Mouse (Mus musculus) gonadal fat pad, adult 2 months (tissue): ENCODE measurements around the gene 5730596B20Rik. TPM values are rescaled to one million over a fixed set of nuclear protein-coding genes. Genes with fewer than 3 reads are reported as not detected.
A peak's percentile ranks its signal among the peaks of the same experiment; 100 is the strongest.

Source experiments
- DNase-seq: peaks from one replicate; pipeline ENCODE4 v3.0.0-alpha.2; 2012; ENCODE audit warnings: low read depth
- polyA plus RNA-seq: library from polyadenylated mRNA; depleted of rRNA; stranded (reverse); fragments of >200 nt; gene quantifications from 2 replicates; pipeline ENCODE4 v1.2.3, GENCODE M21; 2012

The 5730596B20Rik gene
- polyA plus RNA-seq, 1 experiment, result 0.32 TPM

DNA sequence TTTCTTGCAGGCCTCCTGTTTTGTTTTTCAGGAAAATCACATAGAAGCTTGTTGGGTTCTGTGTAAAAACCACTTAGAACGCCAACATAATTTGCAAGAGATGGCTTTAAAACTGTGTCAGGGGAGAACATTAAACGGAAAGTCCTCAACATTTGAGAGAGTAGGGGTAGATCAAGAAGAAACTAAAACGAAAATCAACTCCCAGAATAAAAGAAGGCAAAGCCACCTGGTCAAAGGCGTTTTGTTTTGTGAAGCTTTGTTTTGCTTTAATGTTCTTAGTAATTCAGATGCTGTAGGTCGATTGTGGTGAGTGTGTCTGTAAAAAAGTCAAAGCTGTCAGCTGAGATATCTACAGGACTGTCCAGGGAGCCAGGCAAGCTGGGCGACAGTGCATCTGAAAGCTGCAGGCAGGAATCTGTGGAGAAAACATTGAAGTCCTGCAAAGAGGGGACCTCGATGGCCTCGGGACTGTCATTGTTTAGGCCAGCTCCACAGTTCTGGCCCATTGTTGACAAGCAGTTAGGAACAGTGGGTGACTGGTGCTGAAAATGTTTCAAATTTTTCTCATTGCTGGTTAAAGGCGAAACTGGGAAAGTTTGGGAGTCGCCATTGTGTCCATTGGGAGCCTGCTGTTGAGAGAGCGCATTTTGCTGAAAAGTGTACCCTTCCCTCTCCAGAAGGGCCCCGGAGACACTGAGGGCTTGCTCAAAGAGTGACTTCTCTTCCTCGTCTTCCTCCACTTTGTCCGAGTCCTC is 14.5 kb upstream of the 5730596B20Rik start:
- no peak for DNase-seq

DNA sequence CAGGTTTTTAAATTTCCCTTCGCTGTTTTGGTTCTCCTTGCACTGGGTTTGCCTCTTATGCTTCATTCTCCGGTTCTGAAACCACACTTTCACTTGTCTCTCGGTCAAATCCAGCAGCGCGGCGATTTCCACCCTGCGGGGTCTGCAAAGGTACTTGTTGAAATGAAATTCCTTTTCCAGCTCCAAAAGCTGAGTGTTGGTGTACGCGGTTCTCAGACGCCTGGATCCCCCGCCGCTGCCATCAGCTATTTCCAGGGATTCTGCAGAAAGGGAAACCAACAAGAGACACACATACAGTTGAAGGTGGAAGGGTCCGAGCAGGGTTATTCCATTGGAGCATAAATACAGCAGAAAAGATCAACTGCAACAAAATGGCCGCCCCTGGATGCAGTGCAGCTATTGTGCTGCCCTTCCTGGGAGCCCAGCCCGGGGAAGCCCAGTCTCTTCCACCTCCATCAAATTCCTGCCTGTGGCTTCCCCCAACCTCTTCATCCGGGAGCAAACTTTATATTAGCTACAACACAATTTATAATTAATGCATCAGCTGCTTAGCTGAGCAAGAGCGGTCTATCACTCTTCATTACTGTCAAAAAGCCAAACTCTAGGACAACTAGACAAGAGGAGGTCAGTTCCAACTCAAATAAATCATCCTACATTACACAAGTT is 13.8 kb upstream of the 5730596B20Rik start:
- no peak for DNase-seq

DNA sequence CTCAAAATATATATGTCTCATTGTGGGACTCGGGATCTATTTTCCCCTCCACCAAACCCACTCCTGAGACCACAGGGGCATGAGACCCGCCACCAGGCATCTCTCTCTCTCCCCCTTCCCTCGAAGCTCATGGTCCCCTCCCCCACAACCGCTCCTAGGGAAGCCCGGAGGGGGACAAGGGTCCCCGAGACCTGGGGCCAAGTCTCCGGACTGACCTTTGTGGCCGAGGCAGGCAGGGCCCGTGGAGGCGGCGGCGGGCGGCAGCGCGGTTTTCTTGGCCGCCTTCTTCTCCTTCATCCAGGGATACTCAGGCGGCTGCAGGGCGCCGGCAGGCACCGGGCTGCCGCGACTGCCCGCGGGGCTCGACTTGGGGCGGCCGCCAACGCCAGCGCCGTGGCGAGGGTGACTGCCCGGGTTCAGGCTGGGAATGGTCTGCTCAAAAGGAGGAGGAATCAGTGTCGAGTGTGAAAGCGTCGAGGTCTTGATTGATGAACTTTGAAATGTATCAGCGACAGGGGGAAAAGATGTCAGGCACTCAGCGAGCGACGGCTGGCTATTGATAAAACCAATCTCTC is 13.2 kb upstream of the 5730596B20Rik start:
- DNase-seq, result no peak

DNA sequence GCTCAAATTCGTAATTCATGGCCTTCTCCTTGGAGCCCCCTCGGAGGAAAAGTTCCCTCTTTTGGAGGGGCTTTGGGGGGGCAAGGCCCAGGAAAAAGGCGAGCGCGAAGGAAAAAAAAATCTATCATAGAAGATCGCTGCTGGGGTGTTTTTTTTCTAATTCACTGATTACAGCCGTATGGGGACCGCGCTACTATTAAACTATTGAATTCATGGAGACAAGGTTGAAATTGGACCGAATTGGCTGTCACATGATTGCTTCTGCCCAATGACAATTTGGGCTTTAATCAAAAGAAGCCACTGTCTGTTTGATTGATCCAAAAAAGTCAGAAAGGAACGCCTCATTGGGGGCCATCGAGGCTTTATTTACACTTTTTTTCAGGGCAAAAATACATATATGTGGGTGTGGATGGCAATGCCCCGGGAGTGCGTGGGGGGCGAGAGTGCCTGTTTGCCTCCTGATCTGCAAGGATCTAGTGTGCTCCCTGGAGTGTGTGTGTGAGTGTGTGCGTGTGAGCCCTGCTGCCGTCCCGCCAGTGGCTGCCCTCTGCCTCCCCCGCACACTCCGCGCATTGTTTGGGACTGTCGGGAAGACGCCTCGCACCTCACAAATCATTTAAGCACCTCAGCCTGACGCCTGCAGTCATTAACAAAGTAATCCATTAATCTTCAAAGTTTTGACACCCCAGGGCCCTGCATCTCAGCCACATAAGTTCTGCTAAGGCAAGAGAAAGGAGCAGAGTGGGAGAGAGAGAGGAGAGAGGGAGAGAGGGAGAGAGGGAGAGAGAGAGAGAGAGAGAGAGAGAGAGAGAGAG is 12.5 kb upstream of the 5730596B20Rik start, which contains the start of gene Hoxa2:
Gene Hoxa2 (minus strand): TSS at position 206 of the 815 bp plus-strand sequence.
- DNase-seq, result no peak

DNA sequence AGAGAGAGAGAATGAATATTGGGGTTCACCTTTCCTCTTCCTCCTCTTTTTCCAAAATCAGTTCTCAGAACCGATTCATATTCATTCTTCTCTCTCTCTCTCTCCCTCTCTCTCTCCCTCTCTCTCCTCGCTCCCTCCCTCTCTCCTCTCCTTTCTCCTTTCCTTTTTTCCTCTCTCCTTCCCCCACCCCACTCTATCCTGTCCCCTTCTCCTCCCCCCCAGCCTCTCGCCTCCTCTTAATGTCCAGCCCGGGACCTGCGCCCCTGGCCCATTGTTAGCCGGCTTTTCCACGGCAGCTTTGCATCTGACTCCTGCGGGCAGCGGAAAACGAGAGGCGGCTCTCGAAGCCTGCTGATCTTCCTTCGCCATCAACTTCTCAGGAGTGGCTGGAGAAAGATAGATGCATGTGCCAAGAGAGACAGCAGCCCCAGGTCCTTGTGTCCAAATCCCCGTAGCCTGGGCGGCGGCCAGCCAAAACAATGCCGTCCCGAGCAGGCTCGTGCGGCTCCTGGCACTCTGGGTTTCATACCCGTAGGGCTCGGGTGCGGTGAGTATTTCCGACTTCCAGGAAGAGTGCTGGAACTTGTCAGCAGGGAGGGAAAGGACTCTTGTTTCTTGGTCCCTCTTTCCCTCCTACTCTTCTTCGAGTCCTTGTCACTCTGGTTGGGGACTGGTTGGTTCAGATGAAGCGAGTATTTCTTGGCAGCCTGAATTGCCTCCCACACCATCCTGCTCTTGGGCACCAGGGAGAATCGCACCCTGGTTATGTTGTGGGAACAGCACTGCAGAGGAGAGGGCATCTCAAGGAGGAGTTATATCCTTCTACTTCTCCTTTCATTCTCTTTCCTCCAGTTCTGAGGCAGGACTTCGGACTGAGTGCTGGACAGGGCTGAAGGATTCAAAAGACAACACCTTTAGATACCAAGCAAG is 11.6 kb upstream of the 5730596B20Rik start:
- DNase-seq, result peak; percentile 49

DNA sequence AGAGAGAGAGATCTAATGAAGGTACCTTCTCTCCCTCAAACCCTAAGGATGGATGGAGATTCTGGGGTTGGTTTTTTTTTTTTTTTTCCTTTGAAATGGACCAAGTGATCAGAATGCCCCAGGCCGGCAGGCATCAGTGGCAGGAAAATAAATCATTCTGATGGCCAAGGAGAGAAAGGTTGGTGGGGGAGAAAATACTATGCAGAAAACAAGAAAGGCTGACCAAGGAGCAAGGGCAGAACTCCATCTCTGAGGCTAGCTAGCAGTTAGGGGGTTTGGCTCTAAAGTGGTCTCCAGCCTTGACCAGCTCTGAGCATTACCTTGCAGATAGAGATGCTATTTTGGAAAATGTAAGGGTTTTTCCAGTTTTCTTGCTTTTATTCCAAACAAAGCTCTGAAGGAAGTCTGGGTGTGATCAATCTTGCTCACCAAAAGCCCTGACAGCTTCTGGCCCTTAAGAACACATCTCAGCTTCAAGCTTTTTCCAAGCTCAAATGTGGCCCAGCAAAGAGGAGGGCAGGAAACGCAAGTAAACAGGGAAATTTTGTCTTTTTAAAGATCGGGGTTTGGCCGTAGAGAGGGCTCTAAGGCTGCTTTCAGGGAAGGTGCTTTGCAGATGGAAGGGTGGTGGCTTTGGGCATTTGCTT is 10.7 kb upstream of the 5730596B20Rik start:
- no peak for DNase-seq

DNA sequence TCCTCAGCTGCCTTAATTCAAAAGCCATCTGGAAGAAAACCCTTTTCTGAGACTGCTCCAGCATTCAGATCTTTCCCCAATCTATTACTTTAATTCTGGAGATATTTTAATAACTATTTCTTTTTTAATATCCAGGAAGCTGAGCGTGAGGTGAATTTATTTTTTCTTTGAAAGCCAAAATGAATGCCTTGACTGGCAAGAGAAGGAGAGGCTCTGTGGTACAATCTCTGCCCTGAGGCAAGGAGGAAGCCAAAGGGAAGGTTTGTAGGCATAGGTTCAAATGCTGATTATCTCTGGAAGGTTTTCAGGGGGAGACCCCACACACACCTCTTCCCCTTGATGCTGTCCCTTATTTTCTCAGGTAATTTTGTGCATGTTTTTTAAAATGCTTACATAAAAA is 10.1 kb upstream of the 5730596B20Rik start:
- no peak for DNase-seq

DNA sequence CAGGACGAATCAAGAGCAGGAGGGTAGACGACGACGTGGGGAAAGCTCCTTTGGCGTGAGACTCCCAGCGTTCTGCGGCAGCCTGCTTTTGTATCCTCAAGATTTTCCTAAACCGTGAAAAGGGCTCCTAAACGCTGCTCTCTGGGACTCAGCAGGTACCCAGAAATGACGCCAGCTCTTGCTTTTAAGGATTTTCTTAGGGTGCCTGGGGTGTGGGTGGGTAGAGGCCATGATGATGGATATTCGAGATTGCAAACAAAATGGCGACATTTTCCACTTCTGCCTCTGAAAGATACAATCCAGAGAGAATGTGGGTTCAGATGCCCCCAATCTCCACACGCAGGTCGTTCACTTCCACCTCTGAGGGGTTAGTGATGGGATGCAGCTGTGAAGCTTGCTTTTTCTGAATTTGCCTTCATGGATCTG is 9.5 kb upstream of the 5730596B20Rik start:
- DNase-seq, result no peak

DNA sequence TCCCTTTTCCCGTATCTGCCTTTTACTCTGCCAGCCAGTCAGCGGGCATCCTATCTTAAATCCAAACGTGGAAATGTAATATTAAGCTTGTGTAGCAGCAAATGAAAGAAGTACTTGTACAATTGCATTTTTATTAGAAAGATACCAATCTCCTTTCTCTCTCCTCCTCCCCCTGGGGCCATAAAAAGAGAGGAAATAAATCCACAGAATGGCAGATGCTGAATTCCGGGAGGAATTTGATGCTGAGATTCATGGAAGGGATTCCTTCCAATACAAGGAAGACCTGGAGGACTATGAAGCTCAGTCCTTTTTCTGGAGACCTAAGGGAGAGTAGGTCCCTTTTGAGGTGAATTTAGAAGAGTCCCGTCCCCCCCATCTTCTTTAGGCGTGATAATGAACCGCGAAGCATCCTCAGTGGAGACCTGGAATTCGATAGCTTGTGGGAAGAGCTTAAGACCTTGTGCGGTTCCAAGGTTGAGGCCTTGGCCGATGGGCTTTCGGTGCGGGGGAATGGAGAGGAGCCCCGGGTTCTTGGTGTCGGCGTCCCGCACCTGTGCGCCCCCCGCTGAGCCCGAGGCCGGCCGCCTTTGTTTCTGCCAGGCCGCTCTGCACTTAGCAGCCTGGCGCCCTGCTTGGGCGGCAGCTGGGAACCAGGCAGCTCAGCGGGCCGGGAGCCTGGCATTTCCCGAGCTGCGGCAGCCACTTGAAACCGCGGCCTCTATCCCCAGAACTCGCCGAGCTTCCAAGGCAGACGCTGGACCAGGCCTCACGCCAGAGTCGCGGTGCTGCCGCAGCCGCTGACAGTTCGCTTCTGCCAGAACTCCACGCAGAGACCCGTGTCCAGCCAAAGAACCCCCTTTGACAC is 8.9 kb upstream of the 5730596B20Rik start:
- no peak for DNase-seq

DNA sequence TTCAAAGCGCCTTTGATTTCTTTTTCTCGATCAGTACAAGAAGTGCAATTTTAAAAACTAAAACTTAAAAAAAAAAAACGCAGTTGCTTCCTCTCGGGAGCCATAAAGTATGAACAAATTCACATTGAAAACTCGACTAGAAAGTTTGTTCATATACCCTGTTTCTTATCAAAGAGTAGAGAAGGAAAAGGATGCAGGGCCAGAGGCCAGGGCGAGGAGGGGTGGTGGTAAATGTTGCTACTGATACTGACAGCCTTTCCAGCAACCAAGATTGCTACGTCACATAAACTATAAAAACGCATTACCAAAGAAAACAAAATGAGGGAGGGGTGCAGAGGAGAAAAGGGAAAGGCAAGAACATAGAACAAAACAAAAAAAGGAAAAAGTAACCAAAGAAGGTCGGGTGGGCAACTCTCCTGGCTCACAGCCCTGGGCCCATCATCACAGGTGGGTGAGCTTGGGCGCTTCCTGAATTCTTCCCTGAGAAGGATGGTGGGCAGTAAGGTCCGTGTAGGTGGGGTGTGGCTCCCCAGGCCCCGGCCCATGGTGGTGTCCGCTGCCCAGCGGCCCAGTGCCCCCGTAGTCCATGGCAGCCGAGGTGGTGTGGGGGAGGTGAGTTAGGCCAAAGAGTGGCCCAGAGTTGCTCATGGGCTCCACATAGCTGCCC is 7.7 kb upstream of the 5730596B20Rik start:
- DNase-seq, result no peak

DNA sequence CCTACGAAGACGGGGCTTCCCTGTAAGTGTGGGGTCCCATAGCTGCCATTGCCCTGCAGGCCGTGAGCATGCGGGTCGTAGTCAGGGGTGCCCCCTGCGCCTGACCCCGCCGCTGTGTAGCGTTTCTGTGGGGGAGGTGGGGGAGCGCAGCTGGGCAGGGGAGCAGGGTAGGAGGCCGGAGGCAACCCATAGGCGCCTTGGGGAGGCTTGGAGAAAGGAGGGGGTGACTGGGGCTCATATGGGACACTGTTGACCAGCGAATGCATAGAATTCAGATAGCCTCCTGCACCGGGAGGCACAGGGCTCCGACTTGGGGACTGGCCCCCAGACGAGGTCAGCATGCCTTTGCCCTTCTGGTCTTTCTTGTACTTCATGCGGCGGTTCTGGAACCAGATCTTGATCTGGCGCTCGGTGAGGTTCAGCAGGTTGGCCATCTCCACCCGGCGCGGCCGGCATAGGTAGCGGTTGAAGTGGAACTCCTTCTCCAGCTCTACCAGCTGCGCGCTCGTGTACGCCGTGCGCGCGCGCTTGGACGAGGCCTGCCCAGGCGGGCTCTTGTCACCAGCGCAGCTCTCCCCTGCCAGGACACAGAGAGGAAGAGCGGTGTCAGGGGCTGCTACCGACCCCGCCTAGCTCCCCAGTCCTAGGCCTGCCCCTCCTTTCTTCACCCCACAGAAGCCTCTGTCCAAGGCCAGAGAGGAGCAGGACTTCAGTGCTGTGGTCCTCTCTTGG is 7.0 kb upstream of the 5730596B20Rik start:
- DNase-seq, result no peak

DNA sequence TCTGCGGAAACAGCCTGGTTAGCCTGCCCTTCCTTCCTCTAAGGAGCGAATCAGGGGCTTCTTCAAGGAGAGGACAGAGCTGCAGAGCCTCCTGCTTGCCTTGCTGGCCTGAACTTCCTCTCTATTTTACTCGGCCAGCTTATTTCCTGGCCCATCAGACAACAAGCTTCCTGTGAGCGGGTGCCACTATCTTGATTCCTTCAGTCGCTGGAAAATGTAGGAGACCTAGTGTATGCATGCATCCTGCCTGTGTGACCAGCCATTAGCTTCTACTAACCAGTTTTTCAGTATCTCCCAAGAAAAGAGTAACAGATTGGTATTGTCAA is 6.4 kb upstream of the 5730596B20Rik start:
- DNase-seq, result no peak

DNA sequence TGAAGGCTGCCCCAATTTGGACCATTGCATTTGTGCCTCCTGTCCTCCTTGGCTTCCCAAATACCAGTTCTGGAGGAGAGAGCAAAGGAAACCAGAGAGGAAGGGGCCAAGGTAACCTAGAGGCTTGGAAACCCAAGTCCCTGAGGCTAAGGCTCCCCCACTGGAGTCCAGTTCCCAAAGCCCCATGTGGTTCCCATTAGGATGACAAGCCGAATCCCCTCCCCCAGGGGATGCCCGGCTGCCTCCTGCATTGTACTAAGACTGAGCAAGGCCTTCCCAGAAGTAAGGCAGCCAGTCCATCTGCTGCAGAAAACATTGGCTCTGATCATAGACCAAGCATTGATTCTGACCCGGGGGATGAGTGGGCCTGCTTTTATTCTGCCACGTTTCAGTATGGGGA is 6.0 kb upstream of the 5730596B20Rik start:
- no peak for DNase-seq

DNA sequence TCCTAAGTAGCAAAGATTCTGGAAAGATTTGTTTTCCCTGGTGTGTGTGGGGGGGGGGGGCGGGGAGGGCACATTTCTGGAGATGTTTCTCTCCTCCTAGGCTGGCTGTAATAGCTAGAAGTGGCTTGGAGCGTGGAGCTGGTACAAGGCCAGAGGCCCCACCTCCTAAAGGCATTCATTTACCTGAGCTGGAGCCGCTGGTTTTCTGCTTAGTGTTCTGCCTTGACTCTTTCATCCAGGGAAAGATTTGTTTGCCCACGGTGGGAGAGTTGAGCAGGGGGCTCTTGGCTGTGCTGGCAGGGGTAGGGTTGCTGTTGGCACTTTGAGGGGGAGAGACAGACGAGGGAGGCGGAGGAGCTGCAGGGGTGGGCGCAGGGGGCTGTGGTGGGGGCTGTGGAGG is 5.4 kb upstream of the 5730596B20Rik start:
- no peak for DNase-seq

DNA sequence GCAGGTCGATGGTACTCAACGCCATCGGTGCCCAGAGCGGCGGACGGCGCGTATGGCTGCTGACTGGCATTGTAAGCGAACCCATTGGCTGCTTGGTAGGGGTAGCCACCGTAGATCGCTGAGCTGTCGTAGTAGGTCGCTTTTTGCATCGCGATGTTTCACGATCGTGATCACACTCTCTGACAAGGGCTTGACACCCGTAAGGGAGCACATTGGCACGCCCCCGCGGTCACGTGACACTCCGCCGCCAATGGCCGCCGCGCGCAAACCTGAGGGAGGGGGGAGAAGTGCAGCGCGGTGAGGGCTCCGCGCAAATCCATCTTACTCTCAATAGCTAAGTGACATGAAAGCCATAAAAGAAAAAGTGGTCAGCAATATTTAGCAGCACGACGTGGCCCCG is 4.8 kb upstream of the 5730596B20Rik start:
- DNase-seq, result no peak

DNA sequence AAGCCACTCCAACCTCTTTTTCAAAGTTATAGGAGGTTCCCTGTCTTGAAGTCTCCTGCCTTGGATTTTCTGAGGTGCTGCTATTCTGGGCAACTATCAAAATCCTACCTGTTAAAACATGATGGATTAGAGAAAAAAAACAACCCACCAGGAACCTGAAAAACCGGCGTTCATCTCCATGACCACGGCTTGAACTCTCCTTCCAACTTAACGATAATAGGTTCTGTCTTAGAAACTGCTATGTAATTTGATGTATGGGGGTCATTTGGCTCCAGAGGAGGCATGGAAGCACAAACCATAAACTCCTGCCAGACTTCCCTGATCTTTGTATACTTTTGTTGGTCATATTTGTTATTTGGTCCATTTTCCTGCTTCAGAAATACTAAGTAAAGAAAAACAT is 3.6 kb upstream of the 5730596B20Rik start:
- DNase-seq, result no peak

DNA sequence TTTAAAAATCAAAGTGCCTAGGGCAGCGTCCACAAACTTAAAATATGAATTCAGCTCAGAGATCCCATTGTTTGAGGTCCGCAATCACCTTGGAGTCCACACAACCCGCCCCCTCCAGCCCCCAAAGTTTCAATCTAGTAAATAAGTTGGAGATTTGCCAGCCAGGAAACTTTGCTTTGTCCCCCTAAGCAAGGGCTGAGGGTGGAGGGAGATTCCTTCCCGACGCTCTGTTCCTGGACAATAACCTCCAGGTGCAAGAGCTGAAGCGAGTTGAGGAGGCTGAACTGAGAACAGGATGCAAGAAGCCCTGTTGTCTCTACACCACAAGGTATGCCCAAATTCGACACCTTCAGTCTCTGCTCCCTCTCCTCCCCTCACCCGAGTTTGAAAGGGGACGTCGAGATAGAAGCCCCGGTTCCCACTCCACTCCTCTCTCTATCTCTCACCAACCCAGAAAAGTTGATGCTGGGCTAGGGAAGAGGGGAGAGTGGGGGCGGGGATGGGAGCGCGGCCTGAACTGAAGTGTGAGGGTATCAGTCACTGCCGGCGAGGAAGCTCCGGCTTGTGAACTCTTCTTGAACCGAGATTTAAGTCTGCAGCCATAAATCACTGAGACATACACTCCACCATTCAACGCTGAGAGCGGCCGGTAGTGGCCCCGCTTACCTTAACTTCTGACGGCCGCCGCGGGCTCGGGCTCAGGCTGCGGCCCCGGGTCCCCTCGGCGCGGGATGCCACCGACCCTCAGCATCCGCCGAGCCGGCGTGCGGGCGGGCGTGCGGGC is 2.1 kb upstream of the 5730596B20Rik start:
- no peak for DNase-seq

DNA sequence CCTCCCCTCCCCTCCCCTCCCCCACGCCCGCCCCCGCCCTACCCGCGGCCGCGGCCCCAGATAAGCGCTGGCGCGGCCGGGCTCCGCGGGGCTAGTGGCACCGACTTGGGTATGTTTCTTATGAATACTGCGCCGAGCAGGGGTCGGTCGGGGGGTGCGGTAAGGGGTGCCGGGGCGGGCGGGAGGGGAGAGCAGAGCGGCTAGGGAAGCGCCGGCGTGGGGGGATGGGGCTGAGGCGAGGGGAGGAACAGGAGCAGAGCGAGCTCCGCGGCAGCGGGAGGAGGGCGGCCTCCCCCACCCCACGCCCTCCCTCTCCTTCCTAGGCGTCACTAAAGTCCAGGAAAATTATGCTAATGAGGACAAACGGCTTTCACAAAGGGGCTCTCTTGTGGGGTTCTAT is 1.4 kb upstream of the 5730596B20Rik start:
- DNase-seq, result no peak
